Mouse (Mus musculus): ENCODE data around the gene Gm47283.
"Not testable (repeated sequence)": the region's sequence is repeated elsewhere in the genome, so short reads cannot be mapped to it uniquely, and the experiment has no call there.

GRCm38 (mm10) chrY:90754721-90755120 lies 29.8 kb upstream of the Gm47283 start, which contains the start of gene Gm21860:
- not testable (repeated sequence) for TF ChIP-seq CTCF, EP300 (IDR thresholded peaks at IDR 0.05; ENCODE audit: low read depth)
